In genomic region chr4:151752551-151752950, GRCm38 (mm10) we compare ENCODE assay signal across 15 mouse cellular contexts.
DNase-seq lines count a peak whose midpoint lies in the region; ATAC-seq and TF ChIP-seq lines count a peak whose summit lies in the region.
"Had no signal": no experiment of that assay in that cellular context is flagged by ENCODE, and none has a peak within 500 bp of the region (broad histone marks: within the 10 kb centered on the region; RNA-seq: fewer than 3 reads in every experiment).

No protein-coding gene starts in this region.

- WGBS in kidney, adult 2 months, result 30% methylated on average over 7 of the region's 7 CpGs
- 33% methylated on average over 7 of the region's 7 CpGs for WGBS in kidney, embryonic 16.5 days

- H3K36me3 ChIP-seq in kidney, adult 2 months (ENCODE audit: control insufficient read depth, insufficient read depth, low read length), result no peaks in the 10 kb centered on the region
- H3K36me3 ChIP-seq in kidney, embryonic 16.5 days (ENCODE audit: insufficient read depth, low read length), result no peaks in the 10 kb centered on the region
- H3K36me3 ChIP-seq: forebrain, embryonic 15.5 days; G1E; intestine, embryonic 15.5 days; midbrain, embryonic 12.5 days; neural tube, embryonic 13.5 days had no signal

- no peaks in the 10 kb centered on the region for H3K9me3 ChIP-seq in kidney, embryonic 16.5 days (ENCODE audit: low read length)
- H3K9me3 ChIP-seq: forebrain, embryonic 15.5 days; intestine, embryonic 15.5 days; midbrain, embryonic 12.5 days; neural tube, embryonic 13.5 days had no signal

- no peaks in the 10 kb centered on the region for H3K27me3 ChIP-seq in kidney, adult 2 months (replicated peaks; ENCODE audit: control insufficient read depth, insufficient read depth, low read length)
- H3K27me3 ChIP-seq in kidney, embryonic 16.5 days (ENCODE audit: insufficient read depth, low read length), result no peaks in the 10 kb centered on the region
- H3K27me3 ChIP-seq: forebrain, embryonic 15.5 days; intestine, embryonic 15.5 days; midbrain, embryonic 12.5 days; neural tube, embryonic 13.5 days had no signal

- DNase-seq in gastrocnemius, adult 18-20 months (ENCODE audit: low spot score), result peak; percentile 58
- DNase-seq in gastrocnemius, postnatal 36 days, result no peak
- DNase-seq in kidney, adult 2 months, result peak; percentile 62
- peak; percentile 29 for DNase-seq in kidney, postnatal 14 days
- no peak for DNase-seq in heart, postnatal 14 days
- DNase-seq: layer of hippocampus, adult 9-11 months had no signal

- no peak for TF ChIP-seq POLR2A in kidney, adult 2 months (IDR thresholded peaks at IDR 0.05; ENCODE audit: low read depth, low read length)

- intact Hi-C loops in gastrocnemius, postnatal 36 days (cut with DNase I), result loop anchor here (5.0 kb wide), 1 partner anchor 35 kb away; no protein-coding TSS in a partner anchor
- intact Hi-C loops in heart, postnatal 14 days (cut with DNase I), result no loop called here

- H3K4me2 ChIP-seq in kidney, embryonic 16.5 days (replicated peaks; ENCODE audit: low read depth, low read length), result no peak overlapping the region
- H3K4me2 ChIP-seq: forebrain, embryonic 15.5 days; intestine, embryonic 15.5 days; midbrain, embryonic 12.5 days; neural tube, embryonic 13.5 days had no signal

- no peak for ATAC-seq in kidney, embryonic 16.5 days (ENCODE audit: low FRiP score, low TSS enrichment)
- ATAC-seq: forebrain, embryonic 15.5 days; intestine, embryonic 15.5 days had no signal

- H3K4me1 ChIP-seq in kidney, adult 2 months (ENCODE audit: control insufficient read depth, insufficient read depth, low read length), result no peaks in the 10 kb centered on the region
- H3K4me1 ChIP-seq in kidney, embryonic 16.5 days (ENCODE audit: insufficient read depth, low read length), result 0 out of 2 replicates have a peak, but pooled peaks cover 7% of the 10 kb centered on the region
- H3K4me1 ChIP-seq in brown adipose tissue, adult 24 weeks (ENCODE audit: control insufficient read depth, insufficient read depth, insufficient read length, low read length), result peaks cover 41% of the 10 kb centered on the region

- TF ChIP-seq CTCF in kidney, adult 2 months (conservative IDR thresholded peaks at IDR 0.05; ENCODE audit: insufficient read depth, insufficient read length, low read depth, low read length), result no peak

- no peak overlapping the region for H3K9ac ChIP-seq in kidney, embryonic 16.5 days (replicated peaks; ENCODE audit: low read length)
- H3K9ac ChIP-seq: forebrain, embryonic 15.5 days; intestine, embryonic 15.5 days; liver, embryonic 14.5 days; midbrain, embryonic 12.5 days; neural tube, embryonic 13.5 days had no signal

- no peak overlapping the region for H3K27ac ChIP-seq in kidney, adult 2 months (ENCODE audit: insufficient read depth, low read depth, low read length)
- H3K27ac ChIP-seq in kidney, embryonic 16.5 days (ENCODE audit: low read length), result no peak overlapping the region
- H3K27ac ChIP-seq in brown adipose tissue, adult 24 weeks (replicated peaks; ENCODE audit: low read depth, low read length), result peak overlapping the region; percentile 16; the same call in 1 of the 2 replicates
- H3K27ac ChIP-seq: forebrain, embryonic 15.5 days; intestine, embryonic 15.5 days; liver, embryonic 14.5 days; midbrain, embryonic 12.5 days; stomach, postnatal 0 days had no signal

- no peak overlapping the region for H3K4me3 ChIP-seq in kidney, adult 2 months (ENCODE audit: insufficient read depth, low read depth, low read length)
- no peak overlapping the region for H3K4me3 ChIP-seq in kidney, embryonic 16.5 days (ENCODE audit: low read length)
- no peak overlapping the region for H3K4me3 ChIP-seq in brown adipose tissue, adult 24 weeks (ENCODE audit: insufficient read depth, low read depth, low read length)
- H3K4me3 ChIP-seq: forebrain, embryonic 15.5 days; intestine, embryonic 15.5 days; midbrain, embryonic 12.5 days; neural tube, embryonic 13.5 days had no signal

Comparison
In these comparisons a context has a peak if more than half of its experiments do, and no peak if none do; other contexts are left out.
1. DNase-seq: peak in gastrocnemius, adult 18-20 months (single experiment), kidney, adult 2 months (single experiment) and kidney, postnatal 14 days (single experiment); none in gastrocnemius, postnatal 36 days (0 of 2) and heart, postnatal 14 days (0 of 2).